Mouse (Mus musculus) megakaryocyte, adult 5-6 weeks (primary cell): ENCODE measurements around the gene Uckl1. TPM values are rescaled to one million over a fixed set of nuclear protein-coding genes. Genes with fewer than 3 reads are reported as not detected.

Source experiments
- ATAC-seq: 2 replicates; pipeline ENCODE4 v1.8.0; 2016; ENCODE audit warnings: mild to moderate bottlenecking, inconsistent platforms; ENCODE audit not compliant: poor library complexity, severe bottlenecking
- total RNA-seq, 2 experiments: library from RNA; stranded (forward) in 1 of 2; stranded (reverse) in 1 of 2; fragments of 153-499, 151-499 nt in 1 of 2; fragments of 221-1000, 200-1000 nt in 1 of 2; gene quantifications; 2 replicates each; pipeline versions ENCODE4 v1.2.3 to v1.2.4; 2015 to 2017

Gene Uckl1
- total RNA-seq, 2 experiments from 2014 or later = 79.3 to 86.0 TPM

DNA sequence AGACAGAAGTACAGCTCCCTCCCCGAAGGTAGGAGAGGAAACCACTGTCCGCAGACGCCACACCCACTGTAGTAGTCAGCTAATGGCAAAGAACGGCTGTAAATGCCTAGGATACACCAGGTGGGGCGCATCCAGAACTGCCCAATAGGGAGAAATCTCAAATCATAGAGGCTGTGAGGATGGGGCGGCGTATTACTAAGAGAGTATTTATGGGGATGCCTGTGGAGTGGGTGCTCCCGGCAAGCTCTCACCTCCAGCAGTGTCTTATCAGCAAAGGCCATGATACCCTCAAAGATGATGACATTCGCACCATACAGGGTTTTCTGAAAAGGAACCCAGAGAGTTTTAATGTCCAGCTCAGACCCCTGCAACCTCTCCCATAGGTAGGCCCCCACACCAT, 10.7 kb downstream of the Uckl1 start:
- ATAC-seq = no peak

DNA sequence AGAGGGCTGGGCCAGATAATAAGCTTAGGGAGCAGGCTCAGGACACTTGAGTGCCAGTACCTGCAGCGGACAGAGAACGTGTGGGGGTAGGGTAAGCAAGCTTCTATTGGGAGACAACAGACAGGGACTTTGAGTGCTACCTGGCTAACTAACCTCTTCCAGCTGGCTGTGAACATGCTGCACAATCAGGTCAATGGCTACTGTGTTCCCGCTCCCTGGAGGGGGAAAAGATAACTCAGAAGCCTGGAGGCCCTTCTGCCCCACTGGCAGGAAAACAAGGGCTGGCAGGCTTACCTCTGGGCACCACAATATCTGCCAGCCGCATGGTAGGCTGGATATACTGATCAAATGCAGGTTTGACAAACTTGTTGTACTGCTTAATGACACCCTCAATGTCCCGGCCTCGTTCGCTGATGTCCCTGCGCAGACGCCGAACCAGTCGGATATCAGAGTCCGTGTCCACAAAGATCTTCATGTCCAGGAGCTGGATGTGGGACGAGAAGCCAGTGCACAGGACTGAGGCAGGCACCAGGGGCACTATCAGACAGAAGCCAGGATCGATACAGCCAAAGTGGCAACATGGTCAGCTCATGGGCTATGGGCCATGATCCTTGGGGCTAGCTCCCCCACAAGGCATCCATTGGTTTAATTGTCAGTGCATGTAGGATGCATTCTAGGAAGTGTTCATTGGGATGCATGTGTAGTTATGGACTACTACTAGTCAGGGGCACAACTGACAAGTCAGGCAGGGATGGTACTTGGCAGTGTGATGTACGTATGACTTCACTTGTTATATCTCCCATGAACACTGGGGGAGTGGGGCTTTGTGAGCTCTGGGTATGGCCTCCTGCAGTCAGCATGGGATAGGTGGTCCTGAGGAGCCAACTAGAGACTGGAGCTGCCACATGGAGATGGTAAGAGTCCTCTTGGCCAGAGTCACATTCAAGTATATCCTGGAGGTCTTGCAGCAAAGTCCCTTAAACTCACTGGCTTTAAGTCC, 11.5 kb downstream of the Uckl1 start:
- no peak for ATAC-seq

DNA sequence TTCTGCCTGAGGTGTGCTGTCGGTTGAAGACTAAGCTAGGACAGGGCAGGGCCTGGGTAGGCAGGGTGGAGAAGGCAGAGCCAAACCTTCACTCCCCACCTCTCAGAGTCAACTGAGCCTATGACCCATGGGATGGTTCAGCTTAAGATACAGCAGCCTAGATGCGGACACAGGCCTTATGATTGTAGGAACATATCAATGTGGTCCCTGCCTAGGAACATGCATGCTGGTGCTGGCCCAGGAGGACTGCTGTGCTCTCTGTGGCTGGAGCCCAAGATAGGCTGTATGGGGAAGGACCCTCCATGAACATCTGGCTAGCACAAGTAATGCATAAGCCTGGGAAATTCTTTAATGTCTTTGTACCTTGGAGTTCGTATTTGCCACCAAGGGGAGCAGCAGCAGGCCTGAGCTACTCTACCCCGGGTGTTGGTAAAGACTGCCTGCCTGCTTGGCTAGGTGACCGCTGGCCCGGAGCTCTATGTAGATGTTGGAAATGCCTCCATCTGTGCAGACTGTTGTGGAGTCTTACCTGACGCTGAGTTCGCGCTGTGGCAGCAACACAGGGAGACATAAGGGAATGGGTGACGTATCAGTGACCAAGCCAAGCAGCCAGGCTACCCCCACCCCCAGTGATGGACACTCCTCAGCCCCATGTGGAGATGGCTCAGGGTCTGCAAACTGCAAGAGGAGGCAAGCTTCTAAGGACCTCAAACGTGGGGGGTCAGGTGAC, 12.6 kb downstream of the Uckl1 start:
- ATAC-seq = no peak

DNA sequence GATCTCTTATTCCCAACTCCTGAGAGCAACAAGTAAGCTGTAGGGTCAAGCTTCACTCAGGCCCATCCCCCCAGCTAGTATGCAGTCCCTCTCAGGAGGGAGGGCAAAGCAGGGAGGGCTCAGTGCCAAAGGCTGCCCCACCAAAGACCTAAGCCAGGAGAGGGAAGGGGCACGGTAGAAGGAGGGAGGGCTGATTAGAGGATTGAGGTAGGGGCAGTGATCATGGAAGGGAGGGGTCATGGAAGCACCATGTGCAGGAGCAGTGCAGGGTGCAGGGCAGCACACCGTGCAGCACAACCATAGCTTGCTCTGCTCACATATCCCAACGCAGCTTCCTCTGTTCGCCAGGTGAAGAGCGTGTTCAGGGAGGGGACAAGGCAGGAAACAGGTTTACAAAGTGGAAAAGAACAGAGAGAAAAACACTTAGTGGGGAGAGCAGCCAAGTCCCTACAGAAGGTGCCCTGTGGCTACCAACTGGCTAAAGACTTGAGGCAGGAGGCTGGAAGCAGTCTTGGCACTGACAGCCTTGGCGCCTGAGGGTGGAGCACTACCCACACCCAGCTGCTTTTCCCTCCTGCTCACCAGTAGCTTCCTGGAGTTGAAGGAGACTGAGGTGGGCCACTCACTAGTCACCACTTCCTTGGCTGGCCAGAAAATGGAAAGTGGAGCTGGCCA, 13.6 kb downstream of the Uckl1 start:
- no peak for ATAC-seq

DNA sequence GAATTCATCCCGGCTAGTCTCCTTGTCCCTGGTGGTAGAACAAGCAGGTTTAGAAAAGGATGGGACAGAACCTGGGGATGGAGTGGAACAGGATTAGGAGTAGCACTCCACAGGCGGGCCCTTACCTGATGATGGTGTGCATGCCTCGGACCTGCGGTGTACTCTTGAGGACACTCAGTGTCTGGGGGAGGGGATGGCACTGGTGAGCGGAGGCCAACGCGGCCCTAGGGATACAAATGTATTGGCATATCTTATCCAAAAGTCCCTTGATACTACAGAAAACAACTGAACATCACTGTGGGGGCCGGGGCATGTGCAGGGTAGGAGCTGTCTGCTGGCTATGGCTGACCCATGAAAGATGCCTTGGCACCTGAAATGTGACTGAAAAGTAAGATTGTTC, 14.3 kb downstream of the Uckl1 start:
- no peak for ATAC-seq

DNA sequence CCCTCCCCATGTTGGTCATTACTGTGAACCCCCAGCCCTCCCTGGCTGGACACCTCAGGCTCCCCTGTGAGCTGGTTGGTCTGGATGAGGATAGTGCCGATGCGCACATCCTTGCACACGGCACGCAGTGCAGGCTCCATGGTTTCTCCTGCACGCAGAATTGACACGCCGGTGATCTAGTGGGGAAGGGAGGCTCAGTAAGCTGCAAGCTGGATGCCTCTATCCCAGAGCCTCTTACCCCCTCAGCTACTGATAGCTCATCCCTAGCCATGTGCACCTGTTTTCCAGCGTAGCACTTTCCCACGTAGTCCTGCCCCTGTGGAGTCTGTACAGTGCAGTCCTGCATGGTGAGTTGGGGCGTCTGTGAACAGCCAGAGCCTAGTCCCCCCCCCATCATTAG, 14.8 kb downstream of the Uckl1 start:
- no peak for ATAC-seq

DNA sequence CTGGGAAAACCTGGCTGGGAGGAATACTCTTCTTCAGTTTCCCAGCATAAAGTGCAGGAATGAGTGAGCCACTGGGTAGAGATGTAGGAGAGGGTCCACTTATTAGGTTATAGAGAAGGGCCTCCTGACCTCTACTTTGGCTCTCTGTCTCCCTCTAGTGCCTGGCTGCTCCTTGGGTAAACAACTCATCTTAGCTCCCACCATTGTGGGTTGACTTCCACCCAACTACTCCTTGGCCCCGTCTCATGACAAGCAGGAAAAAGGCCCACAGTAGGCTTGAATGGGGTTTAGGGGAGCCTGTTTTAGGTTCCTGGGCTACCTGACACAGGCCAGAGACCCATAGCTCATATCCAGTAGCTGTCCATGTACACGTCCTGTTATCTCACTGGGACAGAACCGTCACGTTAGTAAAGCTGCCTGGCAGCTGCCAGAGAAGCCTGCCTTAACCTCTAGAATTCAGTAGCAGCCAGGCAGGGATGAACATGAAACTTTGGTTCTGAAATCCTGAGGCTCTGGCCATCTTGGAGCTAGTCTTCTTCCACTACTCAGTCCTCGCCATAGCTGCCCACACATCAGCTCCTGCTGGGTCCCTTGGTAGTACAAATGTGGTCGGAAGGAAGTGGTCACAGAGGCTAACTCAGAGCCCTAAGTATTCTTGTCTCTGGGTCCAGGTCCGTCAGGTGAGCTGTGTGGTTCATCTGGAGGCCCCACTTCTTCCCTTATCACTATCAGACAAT, 16.3 kb downstream of the Uckl1 start:
- ATAC-seq = peak; percentile 85

DNA sequence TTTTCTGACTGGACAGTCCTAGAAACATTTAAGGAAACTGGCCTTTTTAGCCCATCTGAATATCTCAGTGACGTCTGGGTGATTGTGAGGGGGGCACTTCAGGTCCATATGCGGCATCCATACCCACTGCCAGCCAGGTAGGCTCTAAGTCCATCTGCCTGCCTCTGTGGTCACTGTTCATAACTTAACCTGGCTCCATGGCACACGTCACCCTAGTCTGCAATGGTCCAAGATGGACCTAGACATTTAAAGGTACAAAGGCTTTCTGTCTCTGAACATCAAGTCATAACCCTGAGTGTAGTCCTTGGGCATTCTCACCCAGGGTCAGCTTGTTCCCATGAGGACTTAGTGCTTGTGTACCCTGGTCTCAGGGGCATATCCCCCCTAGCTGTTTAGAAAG, 17.4 kb downstream of the Uckl1 start:
- no peak for ATAC-seq

DNA sequence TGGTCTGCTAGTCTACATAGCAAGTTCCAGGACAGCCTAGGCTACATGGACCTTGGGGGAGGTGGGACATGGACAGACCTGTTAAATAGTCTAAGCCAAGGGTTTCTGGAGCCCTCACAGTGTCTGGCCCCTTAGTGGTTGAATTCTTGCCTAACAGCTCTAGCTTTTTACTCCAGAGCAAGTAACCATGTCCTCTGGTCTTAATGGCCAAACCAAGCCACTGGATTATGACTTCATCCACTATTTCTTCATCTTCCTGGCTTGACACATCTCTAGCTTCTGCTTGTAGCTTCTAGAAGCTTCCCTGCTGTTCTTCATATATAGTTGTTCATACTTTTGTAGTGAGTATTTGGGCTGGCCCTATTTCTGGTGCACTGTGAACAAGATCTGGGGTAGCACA, 30.9 kb downstream of the Uckl1 start:
- ATAC-seq = peak; percentile 92

DNA sequence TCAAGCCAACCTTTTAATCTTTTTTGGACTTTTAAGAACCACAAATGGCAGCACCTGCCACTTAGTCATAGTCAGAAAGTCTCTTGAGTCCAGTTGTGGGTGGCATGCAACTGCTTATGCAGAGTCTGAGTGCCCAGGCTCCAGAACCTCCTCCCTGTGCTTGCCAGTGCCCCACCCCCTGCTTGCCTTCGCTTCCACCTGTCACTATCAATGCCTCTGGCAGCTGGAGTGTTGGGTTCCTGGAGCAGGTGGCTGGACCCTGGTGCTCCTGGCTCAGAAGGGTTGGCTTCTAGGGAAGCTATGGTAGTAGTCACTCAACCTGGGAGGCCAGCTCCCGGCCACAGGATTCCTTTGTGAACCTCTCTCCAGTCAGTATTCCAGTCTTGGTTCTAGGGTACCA, 34.5 kb downstream of the Uckl1 start:
- no peak for ATAC-seq

DNA sequence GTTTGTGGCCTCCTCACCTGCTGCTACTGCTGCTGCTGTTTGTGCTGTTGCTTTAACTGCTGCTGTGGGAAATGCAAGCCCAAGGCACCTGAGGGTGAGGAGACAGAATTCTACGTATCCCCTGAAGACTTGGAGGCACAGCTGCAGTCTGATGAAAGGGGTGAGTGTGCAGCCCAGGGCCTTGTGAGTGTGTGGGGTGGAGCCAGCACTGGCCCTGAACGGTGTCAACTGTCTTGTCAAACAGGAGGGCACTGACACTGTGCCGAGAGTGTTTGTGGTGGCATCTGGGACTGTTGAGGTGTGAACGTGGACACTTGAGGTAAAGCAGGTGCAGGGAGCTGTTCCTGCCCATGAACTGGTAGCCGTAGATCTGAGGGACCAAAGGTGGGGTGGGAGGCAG, 36.0 kb downstream of the Uckl1 start:
- ATAC-seq = no peak

DNA sequence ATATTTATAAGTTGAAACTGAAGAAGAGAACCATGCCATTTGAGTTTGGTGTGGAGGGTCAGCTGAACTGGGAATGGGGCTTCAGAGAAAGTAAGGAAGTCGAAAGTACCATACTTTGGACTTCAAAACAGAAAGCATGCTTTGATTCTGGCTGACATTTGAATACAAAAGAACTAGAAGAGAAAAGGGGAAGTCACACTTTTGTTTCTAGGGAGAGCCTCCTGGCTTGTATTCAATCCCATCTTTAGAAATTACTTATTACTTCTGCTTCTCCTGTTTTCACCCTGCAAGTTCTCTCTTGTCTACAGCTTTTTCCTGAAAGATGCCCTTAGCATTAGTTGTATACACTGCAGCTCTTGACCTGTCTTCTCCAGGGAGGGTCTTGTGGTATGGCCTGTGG, 36.5 kb downstream of the Uckl1 start:
- peak; percentile 75 for ATAC-seq

DNA sequence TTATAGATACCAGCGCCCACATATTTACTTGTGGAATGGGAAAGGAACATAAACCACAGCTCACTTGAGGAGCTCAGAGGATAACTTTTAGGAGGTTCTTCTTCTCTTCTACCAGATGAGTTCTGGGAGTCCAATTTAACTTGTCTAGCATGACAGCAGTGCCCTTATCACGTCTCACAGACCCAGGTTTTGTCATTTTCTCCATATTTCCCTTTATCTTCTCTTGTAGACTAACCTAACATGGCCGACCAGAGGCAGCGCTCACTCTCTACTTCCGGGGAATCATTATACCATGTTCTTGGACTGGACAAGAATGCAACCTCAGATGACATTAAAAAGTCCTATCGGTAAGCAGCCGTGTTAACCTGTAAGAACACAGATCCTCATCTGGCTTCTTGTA, 38.5 kb downstream of the Uckl1 start:
- ATAC-seq = no peak

DNA sequence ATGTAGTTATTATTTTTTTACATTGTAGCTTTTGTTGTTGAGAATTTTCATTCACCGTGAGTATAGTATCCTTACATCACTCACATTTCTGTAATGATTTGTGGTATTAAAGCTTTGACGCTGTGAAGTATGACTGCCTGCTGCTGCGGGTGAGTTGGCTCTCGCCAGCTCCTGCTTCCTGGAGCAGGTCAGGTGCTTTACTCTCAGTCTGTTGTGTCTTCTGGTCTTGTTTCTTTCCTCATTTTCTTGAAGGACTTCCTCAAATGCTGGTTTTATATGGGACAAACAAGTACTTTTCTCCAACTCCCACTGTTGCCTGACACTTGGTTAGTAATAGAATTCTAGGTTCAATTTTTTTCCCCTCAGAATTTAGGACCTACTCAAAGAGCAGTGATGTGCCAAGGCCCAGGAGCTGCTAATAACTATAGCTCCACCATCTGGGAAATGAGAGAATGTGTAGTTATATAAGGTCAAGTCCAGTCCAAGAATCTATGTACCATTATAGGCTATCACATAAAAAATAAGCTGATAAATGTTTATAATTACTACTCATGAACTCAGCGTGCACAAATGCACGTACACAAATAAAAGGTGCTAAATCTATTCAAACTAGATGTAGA, 42.8 kb downstream of the Uckl1 start:
- peak; percentile 38; the same call in 1 of the 2 replicates for ATAC-seq

DNA sequence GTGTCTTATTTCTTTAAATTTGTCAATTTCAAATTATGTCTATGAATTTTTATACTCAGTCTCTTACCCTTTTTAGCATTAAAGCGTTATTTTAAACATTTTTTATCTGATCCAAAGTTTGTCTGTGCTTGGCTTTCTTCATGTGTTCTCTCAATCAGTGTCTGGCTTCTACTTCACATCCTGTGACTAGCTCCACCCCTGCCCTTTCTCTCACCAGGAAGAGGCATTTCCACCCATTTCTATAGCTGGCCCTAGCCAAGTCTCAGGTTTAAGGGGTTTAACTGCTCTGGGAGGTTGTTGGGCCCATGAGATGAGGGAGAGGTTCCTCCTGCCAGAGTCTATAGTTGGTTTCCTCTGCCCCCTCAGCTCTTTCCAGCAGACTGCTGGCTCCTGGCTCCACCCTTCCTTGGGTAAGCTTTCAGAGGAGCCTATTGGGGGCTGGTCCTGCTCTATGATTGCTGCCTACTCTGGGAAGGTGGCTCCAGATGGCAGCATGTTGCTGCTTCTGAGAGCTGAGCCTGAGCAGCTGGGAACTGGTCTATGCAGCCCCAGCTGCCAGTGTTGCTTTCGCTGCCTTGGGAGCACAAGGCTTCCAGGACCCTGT, 47.1 kb downstream of the Uckl1 start:
- peak; percentile 63 for ATAC-seq

DNA sequence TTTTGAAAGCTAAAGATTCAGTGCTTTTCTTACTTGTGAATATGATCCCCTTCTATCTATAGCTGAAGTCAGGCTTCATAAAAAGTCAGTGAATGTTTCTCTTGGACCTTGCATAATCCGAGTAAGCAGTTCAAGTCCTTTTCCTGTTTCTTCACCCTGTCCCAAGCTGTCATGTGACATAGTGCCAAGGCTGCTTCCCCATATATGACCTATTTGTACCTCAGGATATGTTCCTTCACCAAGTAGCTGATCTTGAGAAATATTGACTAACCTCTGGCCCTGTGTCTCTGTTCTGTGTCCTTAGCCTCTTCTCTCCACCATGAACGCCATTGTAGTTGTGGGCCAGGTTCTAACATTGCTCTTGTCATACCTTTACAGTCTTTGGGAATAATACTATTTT, 48.3 kb downstream of the Uckl1 start:
- ATAC-seq = peak; percentile 94

DNA sequence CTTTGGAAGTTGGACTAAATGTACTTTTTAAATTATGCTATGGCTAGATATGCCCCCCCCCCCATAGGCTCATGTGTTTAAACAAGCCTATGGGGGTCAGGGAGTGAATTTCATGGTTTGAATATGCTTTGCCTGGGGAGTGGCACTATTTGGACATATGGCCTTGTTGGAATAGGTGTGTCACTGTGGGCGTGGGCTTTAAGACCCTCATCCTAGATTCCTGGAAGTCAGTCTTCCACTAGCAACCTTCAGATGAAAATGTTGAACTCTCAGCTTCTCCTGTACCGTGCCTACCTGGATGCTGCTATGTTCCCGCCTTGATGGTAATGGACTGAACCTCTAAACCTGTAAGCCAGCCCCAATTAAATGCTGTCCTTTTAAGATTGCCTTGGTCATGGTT, 52.1 kb downstream of the Uckl1 start:
- no peak for ATAC-seq

DNA sequence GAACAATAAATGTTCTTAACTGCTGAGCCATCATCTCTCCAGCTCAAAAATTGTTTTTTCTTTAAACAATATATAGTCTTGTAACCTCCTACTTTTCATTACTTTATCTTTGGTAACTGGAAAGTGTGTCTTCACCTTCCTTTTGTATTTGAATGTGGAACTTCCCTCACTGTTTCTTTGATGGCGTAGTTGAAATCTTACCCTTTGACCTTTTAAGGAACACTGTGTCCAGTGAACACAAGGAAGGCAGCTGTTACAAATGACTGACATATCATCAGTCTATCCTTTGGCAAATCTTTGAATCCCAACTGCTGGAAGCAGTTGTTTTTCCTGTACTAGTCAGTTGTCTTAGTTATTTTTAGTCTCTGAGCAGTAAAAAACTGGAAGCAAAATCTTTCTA, 55.6 kb downstream of the Uckl1 start:
- ATAC-seq = peak; percentile 52

DNA sequence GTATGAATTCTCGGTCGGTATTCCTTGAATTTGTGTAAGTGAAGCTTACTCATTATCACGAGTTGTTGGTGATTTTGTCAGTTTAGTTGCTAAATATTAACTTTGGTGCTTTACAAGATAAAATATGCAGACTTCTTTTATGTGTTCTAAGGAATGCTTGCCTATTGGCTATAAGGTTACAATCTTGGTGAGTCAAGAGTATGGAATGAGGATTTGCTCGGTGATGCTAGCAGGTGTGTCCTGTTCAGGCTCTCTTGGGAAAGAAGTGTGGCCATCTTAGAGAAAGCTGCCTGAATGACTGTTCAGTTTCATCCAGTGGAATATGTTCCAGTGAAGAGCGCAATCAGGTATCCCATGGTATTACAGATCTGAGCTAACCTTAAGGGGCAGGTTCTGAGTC, 59.2 kb downstream of the Uckl1 start:
- no peak for ATAC-seq

DNA sequence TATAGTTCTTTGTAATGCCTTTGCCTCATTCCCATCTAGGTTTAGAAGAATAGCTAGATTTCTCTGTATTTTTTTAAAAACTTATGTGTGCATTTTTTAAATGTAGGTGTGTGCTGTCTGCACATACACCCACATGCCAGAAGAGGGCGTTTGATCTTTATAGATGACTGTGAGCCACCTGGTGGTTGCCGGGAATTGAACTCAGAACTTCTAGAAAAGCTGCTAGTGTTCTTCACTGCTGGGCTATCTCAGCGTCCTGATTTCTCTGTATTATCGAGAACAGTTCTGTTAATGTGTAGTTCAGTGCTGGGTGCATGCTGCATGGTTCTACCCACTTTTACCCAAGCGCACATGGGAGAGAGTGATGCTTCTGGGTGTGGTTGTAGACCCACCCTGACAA, 61.9 kb downstream of the Uckl1 start:
- peak; percentile 38 for ATAC-seq
